In genomic region chr17:27636132-27637020, GRCm38 (mm10) we compare ENCODE assay signal across 8 mouse cellular contexts. TPM values are rescaled to one million over a fixed set of nuclear protein-coding genes. Genes with fewer than 3 reads are reported as not detected.
DNase-seq lines count a peak whose midpoint lies in the region; ATAC-seq lines count a peak whose summit lies in the region.

Gene Rps10, minus strand, starts transcription at chr17:27636669.

- no peak for ATAC-seq in lung, embryonic 15.5 days (ENCODE audit: borderline replicate concordance, extremely low read depth, low FRiP score, low TSS enrichment)
- ATAC-seq in intestine, embryonic 16.5 days, result no peak
- no peak for ATAC-seq in megakaryocyte, adult 5-6 weeks (ENCODE audit: poor library complexity, severe bottlenecking)
- no peak for ATAC-seq in frontal cortex, adult (ENCODE audit: low TSS enrichment)

- H3K27ac ChIP-seq in lung, embryonic 15.5 days, result peak within 1 kb of the TSS; percentile 86
- H3K27ac ChIP-seq in brown adipose tissue, adult 24 weeks (replicated peaks; ENCODE audit: low read depth, low read length), result no peak within 1 kb of the TSS
- H3K27ac ChIP-seq in intestine, embryonic 16.5 days (ENCODE audit: low read length), result peak within 1 kb of the TSS; percentile 72

- no peaks in the 10 kb centered on the region for H3K9me3 ChIP-seq in lung, embryonic 15.5 days
- no peaks in the 10 kb centered on the region for H3K9me3 ChIP-seq in intestine, embryonic 16.5 days (ENCODE audit: control insufficient read depth, low read length)

- peaks cover 37% of the 10 kb centered on the region for H3K4me1 ChIP-seq in lung, embryonic 15.5 days
- H3K4me1 ChIP-seq in brown adipose tissue, adult 24 weeks (ENCODE audit: control insufficient read depth, insufficient read depth, insufficient read length, low read length), result no peaks in the 10 kb centered on the region
- peaks cover 26% of the 10 kb centered on the region for H3K4me1 ChIP-seq in intestine, embryonic 16.5 days (ENCODE audit: control insufficient read depth, insufficient read depth, low read length)

- H3K27me3 ChIP-seq in lung, embryonic 15.5 days, result no peaks in the 10 kb centered on the region
- H3K27me3 ChIP-seq in intestine, embryonic 16.5 days (replicated peaks; ENCODE audit: control insufficient read depth, insufficient read depth, low read length), result no peaks in the 10 kb centered on the region

- H3K4me2 ChIP-seq in lung, embryonic 15.5 days, result peak within 1 kb of the TSS; percentile 64
- peak within 1 kb of the TSS; percentile 76 for H3K4me2 ChIP-seq in intestine, embryonic 16.5 days (ENCODE audit: low read depth, low read length)

- DNase-seq in lung, postnatal 4 days, result no peak
- DNase-seq in gastrocnemius, postnatal 4 days (ENCODE audit: low spot score in 2 of 2), result no peak
- no peak for DNase-seq in ovary, postnatal 10 days (ENCODE audit: low spot score)

- peak within 1 kb of the TSS; percentile 88 for H3K4me3 ChIP-seq in lung, embryonic 15.5 days
- peak within 1 kb of the TSS; percentile 62 for H3K4me3 ChIP-seq in brown adipose tissue, adult 24 weeks (ENCODE audit: insufficient read depth, low read depth, low read length)
- H3K4me3 ChIP-seq in intestine, embryonic 16.5 days (ENCODE audit: low read length), result peak within 1 kb of the TSS; percentile 61

- 48% methylated on average over 18 of the region's 18 CpGs for WGBS in lung, embryonic 15.5 days
- 40% methylated on average over 18 of the region's 18 CpGs for WGBS in intestine, embryonic 16.5 days

- no peak within 1 kb of the TSS for H3K9ac ChIP-seq in lung, embryonic 15.5 days
- peak within 1 kb of the TSS; percentile 68; the same call in 1 of the 2 replicates for H3K9ac ChIP-seq in intestine, embryonic 16.5 days (ENCODE audit: low read depth, low read length)

- peaks cover 20% of the 10 kb centered on the region for H3K36me3 ChIP-seq in lung, embryonic 15.5 days
- peaks cover 9% of the 10 kb centered on the region; the same call in 1 of the 2 replicates for H3K36me3 ChIP-seq in intestine, embryonic 16.5 days (ENCODE audit: control insufficient read depth, insufficient read depth, low read length)

RNA-seq across cellular contexts. Expression of gene Rps10, which starts in this region (rescaled TPM):
- 868 and 923 TPM in 2 replicates for polyA plus RNA-seq in lung, embryonic 15.5 days (2015; fragmentation: Nextera tagmentation; extraction: Ambion mirVana)
- 671 and 765 TPM in 2 replicates for polyA plus RNA-seq in brown adipose tissue, adult 24 weeks (2012; ENCODE audit: insufficient read depth, insufficient read length, missing spikeins)
- total RNA-seq in gastrocnemius, postnatal 4 days (2021), result 1,000 to 10,000 TPM in 1 of 2 experiments, 100 to 1,000 TPM in 1; 893 to 1,001 TPM
- 853 and 934 TPM in 2 replicates for polyA plus RNA-seq in intestine, embryonic 16.5 days (2015; fragmentation: Nextera tagmentation; extraction: Ambion mirVana)
- 1,486 and 1,560 TPM in 2 replicates for total RNA-seq in megakaryocyte, adult 5-6 weeks (2015)
- 1,634 and 1,837 TPM in 2 replicates for total RNA-seq in megakaryocyte, adult 5-6 weeks (2017)
